Mouse (Mus musculus) inflammation-experienced regulatory T-cells, adult 16 weeks (primary cell): ENCODE results near the gene Oas1c. TPM values are rescaled to one million over a fixed set of nuclear protein-coding genes. Genes with fewer than 3 reads are reported as not detected.

Source experiments
- polyA plus RNA-seq: library from polyadenylated mRNA; unstranded; fragments of 100-300 nt; shearing (Covaris generic); gene quantifications from one replicate; pipeline ENCODE4 v1.2.1, GENCODE M21; 2017

The Oas1c gene
- polyA plus RNA-seq = 13.0 TPM

GRCm38 (mm10) chr5:120811951-120812819, at the start of gene Oas1c:
TSS of gene Oas1c (minus strand) at chr5:120812514.

GRCm38 (mm10) chr5:120861121-120861520, 48.8 kb upstream of the Oas1c start, which contains the start of gene Oas1h:
TSS of gene Oas1h (plus strand) at chr5:120861421.

GRCm38 (mm10) chr5:120847067-120847466, 34.8 kb upstream of the Oas1c start, which contains the start of gene Oas1f:
TSS of gene Oas1f (plus strand) at chr5:120847367.

GRCm38 (mm10) chr5:120795480-120796034, 16.8 kb downstream of the Oas1c start, which contains the start of gene Oas1e:
TSS of gene Oas1e (minus strand) at chr5:120795530.

GRCm38 (mm10) chr5:120777478-120777877, 34.8 kb downstream of the Oas1c start, which contains the start of gene Oas3:
TSS of gene Oas3 (minus strand) at chr5:120777661.

Other genes starting within 250 kb of the Oas1c start
- 29.6 TPM for gene Tpcn1, start 223.8 kb downstream of the Oas1c start, polyA plus RNA-seq
- 1.2 TPM for gene Iqcd, start 223.5 kb downstream of the Oas1c start, polyA plus RNA-seq
- gene Rita1, start 199.9 kb downstream of the Oas1c start, polyA plus RNA-seq = 8.8 TPM
- gene Ddx54, start 199.8 kb downstream of the Oas1c start, polyA plus RNA-seq = 97.1 TPM
- not detected for gene Cfap73, start 178.3 kb downstream of the Oas1c start, polyA plus RNA-seq
- gene Rasal1, start 163.7 kb downstream of the Oas1c start, polyA plus RNA-seq = 14.6 TPM
- 35.3 TPM for gene Dtx1, start 100.6 kb downstream of the Oas1c start, polyA plus RNA-seq
- 1.2 TPM for gene Oas2, start 62.7 kb downstream of the Oas1c start, polyA plus RNA-seq
- gene Oas3, start 34.9 kb downstream of the Oas1c start, polyA plus RNA-seq = 14.1 TPM
- not detected for gene Oas1e, start 17.0 kb downstream of the Oas1c start, polyA plus RNA-seq
- not detected for gene Oas1f, start 34.9 kb upstream of the Oas1c start, polyA plus RNA-seq
- gene Oas1h, start 48.9 kb upstream of the Oas1c start, polyA plus RNA-seq = not detected
- gene Oas1g, start 75.1 kb upstream of the Oas1c start, polyA plus RNA-seq = 1.1 TPM
- gene Oas1a, start 95.0 kb upstream of the Oas1c start, polyA plus RNA-seq = 58.4 TPM
- not detected for gene Oas1d, start 102.0 kb upstream of the Oas1c start, polyA plus RNA-seq
- not detected for gene Rph3a, start 197.6 kb upstream of the Oas1c start, polyA plus RNA-seq